Mouse (Mus musculus): ENCODE data around the gene Icos.

Icos gene

GRCm38 (mm10) chr1:61042842-61043241 lies 65.1 kb downstream of the Icos start:
- no peak for DNase-seq

- no peak for DNase-seq
Measured at GRCm38 (mm10) chr1:61046055-61046705, 68.5 kb downstream of the Icos start.

GRCm38 (mm10) chr1:61047336-61047735 lies 69.6 kb downstream of the Icos start:
- DNase-seq, result no peak

All from layer of hippocampus, adult 9-11 months (tissue).